Mouse (Mus musculus) thymus, adult 2 months (tissue): ENCODE measurements at regions not wholly inside any gene's neighbourhood (a gene's known extent, or its start where the extent isn't known, plus 50 kb on each side); places are given as distances from the start of the nearest gene placed in this dataset.

Experiments
- CTCF ChIP-seq: fragments of 200-500 bp; IDR thresholded peaks from 2 replicates; pipeline ENCODE4 v1.5.1; 2012; ENCODE audit warnings: mild to moderate bottlenecking, control low read depth, low read length, moderate library complexity, borderline replicate concordance; ENCODE audit not compliant: control insufficient read depth, poor library complexity, insufficient read depth; ENCODE audit errors: extremely low read depth
- POLR2A ChIP-seq: fragments of 200-500 bp; IDR thresholded peaks from 2 replicates; pipeline ENCODE4 v1.6.1; 2012; ENCODE audit warnings: mild to moderate bottlenecking, low read length, control low read depth, moderate library complexity; ENCODE audit not compliant: control insufficient read depth, poor library complexity, insufficient read depth; ENCODE audit errors: extremely low read depth

- TF ChIP-seq CTCF (no peak), POLR2A (no peak)
Observed at GRCm38 (mm10) chrX:11798326-11798725, 361.8 kb downstream of the Bcor start.
